Mouse (Mus musculus) erythroblast, embryonic 14.5 days (primary cell): Measurements from ENCODE around the gene Olfr469.

Experiments used
- GATA1 ChIP-seq: IDR thresholded peaks from 2 replicates; pipeline ENCODE4 v1.6.1; 2012; ENCODE audit warnings: low read length, inconsistent platforms, mixed read lengths
- TAL1 ChIP-seq: IDR thresholded peaks from 3 replicates; pipeline ENCODE4 v1.6.1; 2012; ENCODE audit warnings: low read length, inconsistent platforms, mixed read lengths

- TF ChIP-seq TAL1: no peak
- no peak for TF ChIP-seq GATA1
Measured at GRCm38 (mm10) chr7:107796500-107796899, 28.8 kb downstream of the Olfr469 start.
